Mouse (Mus musculus) G1E (cell line): ENCODE data around the gene Pard3b. TPM values are rescaled to one million over a fixed set of nuclear protein-coding genes. Genes with fewer than 3 reads are reported as not detected.

Experiments
- ATAC-seq: 2 replicates; pipeline ENCODE4 v1.8.0; 2016; ENCODE audit warnings: mild to moderate bottlenecking; ENCODE audit not compliant: insufficient number of reproducible peaks, poor library complexity, low FRiP score, severe bottlenecking; ENCODE audit errors: extremely low read depth
- DNase-seq: peaks from one replicate; pipeline ENCODE4 v3.0.0; 2012; ENCODE audit warnings: low spot score
- H3K27me3 ChIP-seq: 2 replicates; pipeline ENCODE4 v1.6.1; 2012; ENCODE audit warnings: mild to moderate bottlenecking, low read length, inconsistent platforms; ENCODE audit not compliant: insufficient read depth
- H3K36me3 ChIP-seq: replicated peaks from 2 replicates; pipeline ENCODE3; 2012; ENCODE audit warnings: mild to moderate bottlenecking, inconsistent platforms
- H3K4me1 ChIP-seq: 2 replicates; pipeline ENCODE4 v1.6.1; 2012; ENCODE audit warnings: low read depth, low read length, inconsistent platforms, mixed read lengths; ENCODE audit not compliant: insufficient read depth
- H3K4me3 ChIP-seq: 2 replicates; pipeline ENCODE4 v1.5.1; 2012; ENCODE audit warnings: low read depth, mild to moderate bottlenecking, inconsistent platforms, low read length, moderate library complexity, mixed read lengths
- H3K9me3 ChIP-seq: replicated peaks from 2 replicates; pipeline ENCODE4 v1.6.1; 2012; ENCODE audit warnings: inconsistent platforms
- CTCF ChIP-seq: IDR thresholded peaks from 2 replicates; pipeline ENCODE4 v1.5.1; 2012; ENCODE audit warnings: low read depth, low read length, inconsistent platforms, mixed read lengths
- GATA1 ChIP-seq: IDR thresholded peaks from 2 replicates; pipeline ENCODE4 v1.6.1; 2012; ENCODE audit warnings: borderline replicate concordance, low read length, inconsistent platforms, mixed read lengths
- GATA2 ChIP-seq: IDR thresholded peaks from 2 replicates; pipeline ENCODE4 v1.6.1; 2012; ENCODE audit warnings: low read depth, low read length, inconsistent platforms, borderline replicate concordance
- POLR2AphosphoS5 ChIP-seq: IDR thresholded peaks from 2 replicates; pipeline ENCODE4 v1.6.1; 2012; ENCODE audit warnings: low read depth, low read length, inconsistent platforms; ENCODE audit not compliant: insufficient replicate concordance
- TAL1 ChIP-seq: conservative IDR thresholded peaks from 2 replicates; pipeline ENCODE4 v1.6.1; 2012; ENCODE audit warnings: low read depth, low read length, inconsistent platforms, mixed read lengths
- polyA plus RNA-seq: library from polyadenylated mRNA; stranded (reverse); fragments of >175 nt; gene quantifications from 2 replicates; pipeline ENCODE4 v1.2.3, GENCODE M21; 2012
- total RNA-seq, 2 experiments: library from RNA; stranded (forward) in 1 of 2; stranded (reverse) in 1 of 2; fragments of 200-1000 nt in 1 of 2; fragments of >200 nt in 1 of 2; fragmentation: Nextera tagmentation in 1 of 2; gene quantifications; 2 replicates each; pipeline ENCODE4 v1.2.3; 2014 to 2017

The Pard3b gene
- total and polyA plus RNA-seq, 3 experiments, result 0.33 TPM; not detected in 2

- Histone ChIP-seq H3K27me3 (no peaks in the 10 kb centered on the region), H3K4me3 (no peak overlapping the region), H3K9me3 (no peaks in the 10 kb centered on the region), H3K36me3 (no peaks in the 10 kb centered on the region), H3K4me1 (no peaks in the 10 kb centered on the region)
- TF ChIP-seq TAL1 (no peak), CTCF (no peak), POLR2AphosphoS5 (no peak), GATA2 (no peak), GATA1 (no peak)
- DNase-seq (no peak), ATAC-seq (no peak)
Measured at GRCm38 (mm10) chr1:62548953-62549352, 910.3 kb downstream of the Pard3b start.

GRCm38 (mm10) chr1:62550546-62550945 is 911.9 kb downstream of the Pard3b start:
- Histone ChIP-seq H3K4me3 (no peak overlapping the region), H3K36me3 (no peaks in the 10 kb centered on the region), H3K4me1 (no peaks in the 10 kb centered on the region), H3K27me3 (no peaks in the 10 kb centered on the region), H3K9me3 (no peaks in the 10 kb centered on the region)
- DNase-seq, result no peak
- no peak for ATAC-seq
- TF ChIP-seq CTCF (no peak), GATA2 (no peak), TAL1 (no peak), POLR2AphosphoS5 (no peak), GATA1 (no peak)

GRCm38 (mm10) chr1:62551516-62551915 is 912.9 kb downstream of the Pard3b start:
- TF ChIP-seq POLR2AphosphoS5 (no peak), CTCF (no peak), GATA2 (no peak), GATA1 (no peak), TAL1 (no peak)
- Histone ChIP-seq H3K4me3 (no peak overlapping the region), H3K9me3 (no peaks in the 10 kb centered on the region), H3K27me3 (no peaks in the 10 kb centered on the region), H3K4me1 (no peaks in the 10 kb centered on the region), H3K36me3 (no peaks in the 10 kb centered on the region)
- DNase-seq (no peak), ATAC-seq (no peak)

- ATAC-seq, result no peak
- Histone ChIP-seq H3K9me3 (no peaks in the 10 kb centered on the region), H3K36me3 (no peaks in the 10 kb centered on the region), H3K27me3 (no peaks in the 10 kb centered on the region), H3K4me3 (no peak overlapping the region), H3K4me1 (no peaks in the 10 kb centered on the region)
- TF ChIP-seq TAL1 (no peak), GATA1 (no peak), GATA2 (no peak), POLR2AphosphoS5 (no peak), CTCF (no peak)
- no peak for DNase-seq
Measured at GRCm38 (mm10) chr1:62555838-62556237, 917.2 kb downstream of the Pard3b start.

GRCm38 (mm10) chr1:62562987-62563386 is 924.4 kb downstream of the Pard3b start:
- ATAC-seq, result no peak

DNA sequence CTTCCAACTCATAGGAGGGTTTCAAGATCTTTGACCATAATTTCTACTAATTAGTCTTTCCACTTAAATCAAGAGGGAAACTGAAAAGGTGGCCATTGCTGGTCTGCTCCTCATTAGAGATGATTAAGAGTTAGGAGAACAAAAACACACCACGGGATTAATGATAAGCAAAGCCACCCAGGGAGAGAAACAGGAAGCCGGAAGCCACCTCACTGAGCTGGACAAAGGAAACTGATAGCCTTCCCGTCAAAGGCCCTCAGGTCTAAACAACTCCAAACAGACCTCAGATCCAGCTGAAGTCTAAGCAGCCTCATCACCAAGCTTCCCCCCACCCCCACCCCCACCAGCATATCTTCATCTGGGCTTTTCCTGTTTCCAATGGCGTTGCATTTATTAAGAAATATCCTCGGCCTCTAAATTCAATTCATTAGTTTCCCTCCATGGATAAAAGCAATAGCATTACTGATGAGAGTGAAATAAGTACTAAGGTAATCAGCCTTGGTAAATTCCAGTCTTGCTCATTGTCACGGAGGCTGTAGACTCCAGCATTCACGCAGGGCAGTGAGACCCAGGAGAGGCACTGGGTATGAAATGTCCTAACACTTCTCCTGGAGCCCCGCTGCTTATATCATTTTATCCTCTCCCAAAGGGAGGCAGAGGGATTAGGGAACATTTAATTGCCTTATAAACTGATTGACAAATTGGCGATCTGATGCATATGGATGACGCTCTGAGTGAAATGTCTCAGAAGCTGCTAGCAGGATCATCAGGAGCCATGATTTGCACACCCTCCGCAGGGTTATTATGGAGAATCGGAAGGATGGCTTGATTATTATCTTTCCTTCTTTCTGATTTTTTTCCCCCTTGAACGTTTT is 925.9 kb downstream of the Pard3b start:
- Histone ChIP-seq H3K9me3 (no peaks in the 10 kb centered on the region), H3K36me3 (no peaks in the 10 kb centered on the region), H3K4me1 (no peaks in the 10 kb centered on the region), H3K4me3 (no peak overlapping the region), H3K27me3 (no peaks in the 10 kb centered on the region)
- ATAC-seq (no peak), DNase-seq (no peak)
- no peak for TF ChIP-seq CTCF
- TF ChIP-seq TAL1, result no peak

More at GRCm38 (mm10) chr1:62562987-62563386, 924.4 kb downstream of the Pard3b start:
- Histone ChIP-seq H3K4me1 (no peaks in the 10 kb centered on the region), H3K36me3 (no peaks in the 10 kb centered on the region), H3K4me3 (no peak overlapping the region), H3K27me3 (no peaks in the 10 kb centered on the region), H3K9me3 (no peaks in the 10 kb centered on the region)
- DNase-seq, result no peak
- TF ChIP-seq POLR2AphosphoS5 (no peak), GATA1 (no peak), GATA2 (no peak), CTCF (no peak)

GRCm38 (mm10) chr1:62565120-62565809 is 926.6 kb downstream of the Pard3b start:
- Histone ChIP-seq H3K27me3 (no peaks in the 10 kb centered on the region), H3K4me1 (no peaks in the 10 kb centered on the region), H3K4me3 (no peak overlapping the region), H3K36me3 (no peaks in the 10 kb centered on the region), H3K9me3 (no peaks in the 10 kb centered on the region)
- ATAC-seq, result no peak
- DNase-seq, result no peak
- no peak for TF ChIP-seq GATA2
- TF ChIP-seq CTCF, result no peak
- no peak for TF ChIP-seq POLR2AphosphoS5
- TF ChIP-seq GATA1, result no peak
- TF ChIP-seq TAL1, result no peak
